Mouse (Mus musculus) ES-Bruce4 (cell line): ENCODE measurements at regions not wholly inside any gene's neighbourhood (a gene's known extent, or its start where the extent isn't known, plus 50 kb on each side); places are given as distances from the start of the nearest gene placed in this dataset.

Source experiments
- H3K27ac ChIP-seq: 2 replicates; pipeline ENCODE4 v1.5.1; 2012; ENCODE audit warnings: low read length, inconsistent platforms; ENCODE audit not compliant: insufficient read depth
- H3K27me3 ChIP-seq: 2 replicates; pipeline ENCODE4 v1.6.1; 2012; ENCODE audit warnings: mild to moderate bottlenecking, low read length, inconsistent platforms; ENCODE audit not compliant: control insufficient read depth, poor library complexity, insufficient read depth, severe bottlenecking
- H3K36me3 ChIP-seq: 2 replicates; pipeline ENCODE4 v1.6.1; 2012; ENCODE audit warnings: inconsistent platforms, mild to moderate bottlenecking, low read length, moderate library complexity; ENCODE audit not compliant: control insufficient read depth, poor library complexity, insufficient read depth, severe bottlenecking
- H3K4me1 ChIP-seq: one replicate; pipeline ENCODE4 v1.8.1; 2011; ENCODE audit warnings: low read length; ENCODE audit not compliant: control insufficient read depth, insufficient read depth
- H3K4me3 ChIP-seq: 2 replicates; pipeline ENCODE4 v1.5.1; 2011; ENCODE audit warnings: low read depth, mild to moderate bottlenecking, low read length
- H3K9ac ChIP-seq: 2 replicates; pipeline ENCODE4 v1.6.1; 2012; ENCODE audit warnings: low read depth, mild to moderate bottlenecking, inconsistent platforms; ENCODE audit not compliant: poor library complexity, severe bottlenecking
- H3K9me3 ChIP-seq: replicated peaks from 2 replicates; pipeline ENCODE4 v1.6.1; 2012; ENCODE audit warnings: mild to moderate bottlenecking, low read length, inconsistent platforms; ENCODE audit not compliant: control insufficient read depth, poor library complexity, insufficient read depth, severe bottlenecking
- CTCF ChIP-seq: IDR thresholded peaks from one replicate; pipeline ENCODE4 v1.8.1; 2011; ENCODE audit warnings: low read depth, low read length
- EP300 ChIP-seq: IDR thresholded peaks from 2 replicates; pipeline ENCODE4 v1.6.1; 2011; ENCODE audit warnings: low read depth, low read length; ENCODE audit not compliant: insufficient read depth
- POLR2A ChIP-seq: IDR thresholded peaks from one replicate; pipeline ENCODE4 v1.8.1; 2011; ENCODE audit warnings: low read length; ENCODE audit not compliant: insufficient read depth

DNA sequence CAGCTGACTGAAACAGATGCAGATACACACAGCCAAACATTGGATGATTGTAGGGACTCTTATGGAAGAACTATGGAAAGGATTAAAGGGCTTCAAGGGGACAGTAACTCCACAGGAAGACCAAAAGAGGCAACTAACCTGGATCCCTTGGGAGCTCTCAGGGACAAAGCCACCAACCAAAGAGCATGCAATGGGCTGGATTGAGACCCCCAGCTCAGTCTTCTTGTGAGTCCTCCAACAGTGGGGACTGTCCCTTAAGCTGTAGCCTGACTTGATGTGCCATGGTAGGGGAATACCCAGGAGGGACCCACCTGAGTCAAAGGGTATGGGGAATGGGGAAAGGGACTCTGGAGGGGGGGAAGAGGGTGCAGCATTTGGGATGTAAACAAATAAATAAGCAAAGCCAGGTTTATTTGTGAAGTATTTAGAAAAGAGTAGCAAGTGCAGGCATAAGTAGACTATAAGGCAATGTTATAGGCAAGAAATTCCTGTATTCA is 313.8 kb downstream of the Otol1 start:
- TF ChIP-seq POLR2A, result no peak
- TF ChIP-seq EP300, result no peak
- no peak for TF ChIP-seq CTCF
- Histone ChIP-seq H3K36me3 (no peaks in the 10 kb centered on the region), H3K4me1 (no peaks in the 10 kb centered on the region), H3K9ac (no peak overlapping the region), H3K9me3 (no peaks in the 10 kb centered on the region), H3K27me3 (no peaks in the 10 kb centered on the region), H3K4me3 (no peak overlapping the region), H3K27ac (no peak overlapping the region)

DNA sequence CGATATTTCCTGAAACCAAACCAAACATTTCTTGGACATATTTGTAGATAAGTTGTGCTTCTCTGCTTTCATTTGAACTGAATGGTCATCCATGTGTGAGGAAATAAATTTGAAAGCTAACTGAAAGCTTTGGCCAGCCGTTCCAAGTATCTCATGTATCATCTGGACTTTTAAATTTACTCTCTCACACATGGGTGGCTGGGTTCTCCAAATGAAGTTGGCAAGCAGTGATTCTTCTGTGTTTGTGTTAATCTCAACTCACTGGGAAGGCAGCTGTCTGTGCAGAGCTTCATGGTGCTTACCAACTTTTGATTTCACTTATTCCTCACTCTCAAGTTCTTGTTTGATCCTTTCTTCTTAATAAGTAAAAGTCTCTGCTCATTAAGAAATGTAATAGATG is 317.3 kb downstream of the Otol1 start:
- Histone ChIP-seq H3K9ac (no peak overlapping the region), H3K36me3 (no peaks in the 10 kb centered on the region), H3K9me3 (no peaks in the 10 kb centered on the region), H3K27me3 (no peaks in the 10 kb centered on the region), H3K4me1 (no peaks in the 10 kb centered on the region), H3K27ac (no peak overlapping the region), H3K4me3 (no peak overlapping the region)
- TF ChIP-seq CTCF (no peak), POLR2A (no peak), EP300 (no peak)
